Mouse (Mus musculus) layer of hippocampus, postnatal 25 days (tissue): ENCODE results near the gene Dnah8. TPM values are rescaled to one million over a fixed set of nuclear protein-coding genes. Genes with fewer than 3 reads are reported as not detected.
"Not testable (repeated sequence)": the region's sequence is repeated elsewhere in the genome, so short reads cannot be mapped to it uniquely, and the experiment has no call there.

Source experiments
- DNase-seq, 2 experiments: peaks; one replicate each; pipeline ENCODE4 v3.0.0; 2022; ENCODE audit warnings: mixed read lengths in 2 of 2, low spot score in 1 of 2; ENCODE audit errors: extremely low spot score in 1 of 2
- total RNA-seq, 2 experiments: library from RNA; stranded (reverse); gene quantifications; 2 replicates each; pipeline ENCODE4 v1.2.3; 2021

The Dnah8 gene
- total RNA-seq, 2 experiments from 2014 or later, result 1.6 to 2.4 TPM

DNA sequence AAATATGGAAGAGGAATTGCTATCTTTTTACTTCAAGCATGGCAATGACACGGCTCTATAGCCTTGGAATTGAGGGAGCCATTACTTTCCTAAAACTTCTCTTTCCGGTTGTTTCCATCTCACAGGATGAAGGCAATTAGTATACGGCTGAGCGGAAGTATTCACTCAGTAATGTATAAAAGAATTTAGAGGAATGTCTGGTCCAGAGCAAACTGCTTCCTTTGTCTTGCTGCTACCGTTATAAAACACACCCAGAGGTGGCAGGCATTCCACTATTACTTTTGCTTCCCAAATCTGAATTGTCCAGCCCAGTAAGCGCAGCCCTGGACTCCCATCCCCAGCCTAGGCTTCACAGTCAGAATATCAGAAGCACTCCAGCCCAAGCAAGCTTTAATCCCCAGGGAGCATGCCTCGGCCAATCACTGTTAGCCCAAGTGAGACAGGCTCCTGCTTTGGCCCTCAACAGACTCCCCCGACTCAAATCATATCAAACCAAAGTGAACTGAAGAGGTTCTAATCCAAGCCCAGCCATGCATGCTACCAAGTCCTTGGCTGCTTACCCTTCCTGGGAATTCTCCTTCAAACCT lies 16.2 kb upstream of the Dnah8 start:
- DNase-seq, result no peak

GRCm38 (mm10) chr17:30609305-30609979 lies 14.7 kb upstream of the Dnah8 start:
- DNase-seq, result no peak

DNA sequence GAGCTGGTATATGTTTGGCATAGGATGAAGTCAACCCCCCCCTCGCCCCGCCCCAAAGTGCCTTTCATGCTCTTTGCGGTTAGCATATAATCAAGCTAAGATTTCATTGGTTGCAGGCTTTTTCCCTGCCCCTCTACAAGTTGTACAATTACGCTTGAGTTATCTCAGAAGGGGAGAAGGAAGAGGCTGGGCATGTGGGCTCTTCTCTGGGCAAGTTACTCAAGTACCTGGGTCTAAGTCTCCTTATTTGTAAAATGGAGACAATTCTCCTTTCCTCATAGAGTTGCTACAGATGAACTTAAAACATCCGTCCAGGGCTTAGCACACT lies 14.2 kb upstream of the Dnah8 start:
- no peak for DNase-seq

DNA sequence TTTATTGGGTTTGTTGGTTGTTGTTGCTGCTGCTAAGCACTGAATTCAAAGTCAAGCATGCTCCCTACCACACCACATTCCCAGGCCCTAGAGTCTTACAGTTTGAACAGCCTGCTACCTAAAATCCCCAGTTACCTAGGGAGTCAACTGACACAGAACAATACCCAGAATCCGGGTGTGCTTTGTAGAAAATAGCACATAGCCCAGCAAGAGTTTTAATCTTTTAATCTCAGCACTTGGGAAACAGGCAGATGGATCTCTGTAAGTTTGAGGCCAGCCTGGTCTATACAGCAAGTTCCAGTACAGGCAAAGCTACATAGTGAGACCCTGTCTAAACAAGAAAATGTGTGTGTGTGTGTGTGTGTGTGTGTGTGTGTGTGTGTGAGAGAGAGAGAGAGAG lies 13.4 kb upstream of the Dnah8 start:
- no peak for DNase-seq

- DNase-seq, result no peak
These were observed 12.7 kb upstream of the Dnah8 start for GRCm38 (mm10) chr17:30611221-30612074.

GRCm38 (mm10) chr17:30612075-30612859 lies 11.9 kb upstream of the Dnah8 start:
- peak; percentile 99 to 100 for DNase-seq

DNA sequence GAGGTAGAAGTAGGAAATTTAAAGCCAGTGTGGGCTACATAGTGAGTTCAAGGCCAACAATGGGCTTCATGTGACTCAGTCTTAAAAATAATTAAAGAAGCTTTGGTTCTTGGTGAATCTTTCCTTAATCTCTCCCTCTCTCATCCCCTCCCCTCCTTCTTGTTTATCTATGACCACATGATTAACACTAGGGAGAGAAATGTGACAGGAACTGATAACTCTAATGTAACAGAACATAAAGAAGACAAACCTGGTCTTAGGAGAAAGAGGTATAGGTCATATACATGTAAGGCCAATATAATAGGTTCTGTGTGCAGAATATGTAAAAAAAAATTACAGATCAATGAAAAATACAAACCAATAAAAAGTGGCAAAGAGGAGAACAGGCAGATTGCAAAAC lies 10.8 kb upstream of the Dnah8 start:
- no peak for DNase-seq

- DNase-seq, result no peak
These were observed 8.0 kb upstream of the Dnah8 start for GRCm38 (mm10) chr17:30616203-30616602.

DNA sequence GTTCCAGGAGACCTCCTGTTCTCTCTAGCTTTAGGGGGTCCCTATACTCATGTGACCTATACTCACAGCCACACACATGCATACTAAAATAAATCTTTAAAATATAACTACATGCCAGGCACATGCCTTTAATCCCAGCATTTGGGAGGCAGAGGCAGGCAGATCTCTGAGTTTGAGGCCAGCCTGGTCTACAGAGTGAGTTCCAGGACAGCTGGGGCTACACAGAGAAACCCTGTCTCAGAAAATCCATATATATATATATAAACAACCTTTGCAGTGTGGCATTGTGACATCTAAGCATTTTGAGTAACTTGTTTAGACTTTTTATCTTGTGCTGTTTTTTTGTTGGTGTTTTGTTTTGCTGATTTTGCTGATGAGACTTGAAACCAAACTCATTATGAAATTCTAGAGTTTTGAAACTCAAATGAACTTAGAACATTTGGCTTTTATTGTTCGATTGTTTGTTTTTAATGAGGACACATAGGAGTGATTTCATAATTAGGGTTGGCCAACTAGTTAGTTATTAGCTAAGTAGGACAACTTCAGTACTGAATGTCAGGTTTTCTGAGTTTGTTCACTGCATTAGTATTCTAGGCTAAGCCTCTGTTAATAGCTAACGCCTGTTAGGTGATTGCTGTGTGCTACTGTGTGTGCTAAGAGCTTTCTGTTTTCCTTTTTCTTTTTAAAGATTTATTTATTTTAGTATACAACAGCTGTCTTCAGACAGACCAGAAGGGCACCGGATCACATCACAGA lies 5.8 kb upstream of the Dnah8 start:
- DNase-seq, result no peak

GRCm38 (mm10) chr17:30619153-30619552 lies 5.0 kb upstream of the Dnah8 start:
- DNase-seq, result no peak

DNA sequence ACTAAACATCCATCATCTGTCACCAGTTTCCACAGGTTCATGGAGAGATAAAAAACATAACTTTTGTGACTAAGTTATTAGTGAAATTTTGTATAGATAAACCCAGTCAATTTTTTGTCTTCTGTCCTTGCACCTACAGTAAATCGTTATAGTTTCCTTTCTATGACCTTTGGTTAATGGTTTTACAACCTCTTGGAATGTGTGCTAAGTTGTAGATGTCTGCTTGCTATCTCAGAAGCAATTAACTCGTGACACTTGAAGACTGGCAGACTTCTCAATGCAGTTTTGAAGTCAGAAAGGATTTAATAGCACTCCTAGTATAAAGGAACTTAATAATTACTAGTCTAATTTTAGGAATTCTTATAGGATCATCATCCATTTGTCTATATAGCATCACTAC lies 3.6 kb upstream of the Dnah8 start:
- no peak for DNase-seq

DNA sequence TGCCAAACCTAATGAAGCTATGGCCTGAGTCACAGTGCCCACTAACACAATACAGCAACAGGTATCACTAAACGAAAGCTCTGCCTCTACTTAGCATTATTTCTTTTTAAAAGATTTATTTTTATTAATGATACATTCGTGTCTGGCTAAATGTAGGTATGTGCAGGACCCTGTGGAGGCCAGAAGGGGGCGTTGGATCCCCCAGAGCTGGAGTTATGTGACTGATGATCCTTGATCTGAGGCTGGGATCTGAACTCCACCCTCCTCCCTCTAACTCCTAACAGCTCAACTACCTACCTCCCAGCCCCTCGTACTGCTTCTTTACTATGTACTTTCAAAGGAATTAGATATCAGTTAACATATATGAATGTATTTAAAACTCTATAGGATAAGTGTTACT lies 2.7 kb upstream of the Dnah8 start:
- no peak for DNase-seq

DNA sequence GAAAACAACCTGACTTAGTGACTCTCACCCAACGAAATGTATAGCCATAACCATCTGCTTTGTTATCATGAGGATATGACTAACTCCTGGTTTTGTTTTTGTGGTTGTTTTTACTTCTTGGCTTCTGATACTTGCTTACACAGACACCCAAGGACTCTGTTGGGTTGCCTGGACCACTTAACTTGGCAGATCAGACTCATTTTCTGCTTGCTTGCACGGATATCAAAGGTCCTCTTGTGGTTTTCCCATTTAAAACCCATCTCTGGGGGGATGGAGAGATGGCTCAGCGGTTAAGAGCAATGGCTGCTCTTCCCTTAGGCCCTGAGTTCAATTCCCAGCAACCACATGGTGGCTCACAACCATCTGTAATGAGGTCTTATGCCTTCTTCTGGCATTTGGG lies 954 bp upstream of the Dnah8 start:
- no peak for DNase-seq

GRCm38 (mm10) chr17:30626719-30627118 lies 2.6 kb downstream of the Dnah8 start, which contains the start of gene Glo1:
Gene Glo1, minus strand, starts transcription at chr17:30626871.
- not testable (repeated sequence) for DNase-seq

- no peak for DNase-seq
These were observed 11.2 kb downstream of the Dnah8 start for GRCm38 (mm10) chr17:30635367-30635766.

- DNase-seq, result no peak
These were observed 13.6 kb downstream of the Dnah8 start for GRCm38 (mm10) chr17:30637714-30638113.

- no peak for DNase-seq
These were observed 14.8 kb downstream of the Dnah8 start for GRCm38 (mm10) chr17:30638996-30639395.

DNA sequence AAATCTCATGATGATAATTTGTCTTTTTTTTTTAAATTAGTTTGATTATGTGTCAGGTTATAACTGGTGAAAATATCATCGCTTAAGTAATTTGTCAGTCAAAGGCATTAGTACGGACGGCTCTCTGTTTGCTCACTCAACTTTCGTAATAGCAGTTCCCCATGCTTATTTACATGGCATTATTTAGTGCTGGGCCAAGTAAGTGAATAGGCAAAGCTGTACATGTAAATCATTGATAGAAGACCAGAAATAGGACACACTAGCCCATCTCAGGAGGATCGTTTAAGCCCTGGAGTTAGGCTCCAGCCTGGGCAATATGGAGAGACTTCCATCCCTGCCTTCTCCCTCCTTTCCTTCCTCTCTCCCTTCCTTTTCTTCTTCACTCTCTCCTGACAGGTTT lies 16.7 kb downstream of the Dnah8 start:
- no peak for DNase-seq

- DNase-seq, result no peak
These were observed 24.6 kb downstream of the Dnah8 start for GRCm38 (mm10) chr17:30648770-30649169.

DNA sequence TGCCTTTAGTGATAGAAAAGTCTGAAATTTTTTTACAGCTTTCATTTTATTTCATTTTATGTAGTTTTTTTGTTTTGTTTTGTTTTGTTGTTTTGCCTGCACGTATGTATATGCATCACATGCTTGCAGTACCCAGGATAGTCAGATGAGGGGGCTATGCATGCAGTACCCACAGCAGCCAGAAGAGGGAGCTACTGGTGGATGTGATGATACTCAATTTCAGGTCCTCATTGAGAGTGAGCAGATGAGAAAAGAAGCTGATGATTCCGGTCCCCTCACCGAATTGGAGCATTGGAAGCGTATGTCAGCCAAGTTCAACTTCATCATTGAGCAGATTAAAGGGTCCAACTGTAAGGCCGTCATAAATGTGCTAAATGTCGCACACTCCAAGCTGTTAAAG lies 28.9 kb downstream of the Dnah8 start:
- DNase-seq, result no peak
